ENCODE assay signal across 8 mouse cellular contexts in the genomic region with DNA sequence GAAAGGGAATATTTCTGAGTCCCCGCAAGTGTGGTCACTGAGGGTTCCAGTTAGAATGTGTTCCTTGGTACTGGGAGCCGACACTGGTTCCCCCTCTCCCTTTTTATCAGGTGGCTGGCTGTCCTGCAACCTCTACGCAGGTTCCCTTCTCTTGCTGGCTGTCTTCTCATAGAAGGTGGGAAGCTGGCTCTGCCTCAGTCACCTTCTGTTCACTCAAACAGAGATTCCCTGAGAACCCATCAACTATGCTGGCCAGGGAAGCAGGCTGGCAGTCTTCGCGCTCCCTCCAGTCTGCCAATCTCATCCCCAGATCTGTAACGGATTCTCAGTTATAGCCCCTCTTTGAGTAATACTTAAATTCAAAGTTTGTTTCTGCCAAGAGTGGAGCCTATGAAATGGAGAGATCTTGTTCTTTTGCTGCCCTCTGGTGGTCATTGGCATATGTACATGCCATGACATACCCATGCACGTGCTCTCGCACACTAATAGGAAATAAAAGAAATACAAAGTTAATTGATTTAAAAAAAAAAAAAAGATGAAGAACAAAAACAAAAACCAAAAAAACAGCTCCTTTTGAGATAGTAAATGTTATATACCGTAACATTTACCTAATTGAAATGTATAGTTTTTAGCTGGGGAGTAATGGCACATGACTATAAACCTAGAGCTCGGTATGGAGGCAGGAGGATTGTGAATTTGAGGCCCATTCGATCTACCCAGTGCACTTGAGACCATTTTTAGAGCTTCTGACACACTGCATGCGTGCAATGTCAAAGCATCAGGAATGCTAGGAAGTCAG. TPM values are rescaled to one million over a fixed set of nuclear protein-coding genes. Genes with fewer than 3 reads are reported as not detected.
DNase-seq lines count a peak whose midpoint lies in the region; ATAC-seq and TF ChIP-seq lines count a peak whose summit lies in the region.

No protein-coding gene starts in this region.

- no peaks in the 10 kb centered on the region for H3K4me1 ChIP-seq in bone marrow, adult 2 months (ENCODE audit: control insufficient read depth, insufficient read depth, low read length)
- H3K4me1 ChIP-seq in heart, postnatal 0 days (ENCODE audit: control insufficient read depth, insufficient read depth), result peaks cover 13% of the 10 kb centered on the region
- H3K4me1 ChIP-seq in liver, embryonic 14.5 days (replicated peaks; ENCODE audit: control insufficient read depth in 2 of 2, insufficient read depth in 2 of 2, low read length in 1 of 2), result peaks cover 0 to 8% of the 10 kb centered on the region in 2 experiments; a peak in 1 of 4 replicates
- H3K4me1 ChIP-seq in neural tube, embryonic 14.5 days (ENCODE audit: control insufficient read depth, insufficient read depth, low read length), result no peaks in the 10 kb centered on the region

- WGBS in bone marrow, adult 2 months, result 27% methylated on average over 12 of the region's 12 CpGs
- WGBS in heart, postnatal 0 days, result 26% methylated on average over 12 of the region's 12 CpGs
- WGBS in liver, embryonic 14.5 days (ENCODE audit: insufficient replicate concordance), result 23% methylated on average over 12 of the region's 12 CpGs
- WGBS in neural tube, embryonic 14.5 days, result 35% methylated on average over 12 of the region's 12 CpGs

- H3K4me2 ChIP-seq in heart, postnatal 0 days (ENCODE audit: low read depth, low read length), result no peak overlapping the region
- no peak overlapping the region for H3K4me2 ChIP-seq in liver, embryonic 14.5 days (ENCODE audit: low read depth)
- no peak overlapping the region for H3K4me2 ChIP-seq in neural tube, embryonic 14.5 days (ENCODE audit: low read depth, low read length)

- peak; percentile 77 for DNase-seq in heart, postnatal 0 days (ENCODE audit: low spot score)
- DNase-seq in kidney, postnatal 25 days, result peak; percentile 72 to 93
- peak in 2 of 3 experiments; percentile 54 to 56 for DNase-seq in liver, embryonic 14.5 days (ENCODE audit: low read depth in 3 of 3, low spot score in 3 of 3)
- DNase-seq in thymus, adult 18-20 months, result peak; percentile 13 to 43

- H3K36me3 ChIP-seq in heart, postnatal 0 days (replicated peaks; ENCODE audit: control insufficient read depth, insufficient read depth, low read length), result no peaks in the 10 kb centered on the region
- H3K36me3 ChIP-seq in liver, embryonic 14.5 days (replicated peaks; ENCODE audit: control insufficient read depth, insufficient read depth, low read depth), result no peaks in the 10 kb centered on the region
- H3K36me3 ChIP-seq in neural tube, embryonic 14.5 days (ENCODE audit: control insufficient read depth, insufficient read depth, low read length), result no peaks in the 10 kb centered on the region

- TF ChIP-seq EP300 in heart, postnatal 0 days (IDR thresholded peaks at IDR 0.05; ENCODE audit: low read depth), result no peak
- TF ChIP-seq EP300 in liver, embryonic 14.5 days (IDR thresholded peaks at IDR 0.05; ENCODE audit: low read depth), result no peak

- H3K27me3 ChIP-seq in heart, postnatal 0 days (ENCODE audit: control insufficient read depth, insufficient read depth, low read length), result no peaks in the 10 kb centered on the region
- H3K27me3 ChIP-seq in liver, embryonic 14.5 days (ENCODE audit: control insufficient read depth, insufficient read depth, low read length), result no peaks in the 10 kb centered on the region
- no peaks in the 10 kb centered on the region for H3K27me3 ChIP-seq in neural tube, embryonic 14.5 days (ENCODE audit: control insufficient read depth, insufficient read depth, low read length)

- H3K4me3 ChIP-seq in bone marrow, adult 2 months (replicated peaks; ENCODE audit: control insufficient read depth, low read depth, low read length), result no peak overlapping the region
- H3K4me3 ChIP-seq in heart, postnatal 0 days (ENCODE audit: low read depth, low read length), result no peak overlapping the region
- no peak overlapping the region for H3K4me3 ChIP-seq in liver, embryonic 14.5 days (ENCODE audit: insufficient read depth in 1 of 2, low read depth in 2 of 2, low read length in 2 of 2)
- no peak overlapping the region for H3K4me3 ChIP-seq in neural tube, embryonic 14.5 days (ENCODE audit: low read depth, low read length)

- TF ChIP-seq CTCF in bone marrow, adult 2 months (IDR thresholded peaks at IDR 0.05; ENCODE audit: control insufficient read depth, insufficient read depth, low read length), result peak; percentile 39; the same call in 1 of the 2 replicates
- peak; percentile 80 for TF ChIP-seq CTCF in heart, postnatal 0 days (IDR thresholded peaks at IDR 0.05; ENCODE audit: low read depth)
- peak; percentile 76 for TF ChIP-seq CTCF in liver, embryonic 14.5 days (IDR thresholded peaks at IDR 0.05; ENCODE audit: low read depth)

- no peak for TF ChIP-seq POLR2A in bone marrow, adult 2 months (IDR thresholded peaks at IDR 0.05; ENCODE audit: borderline replicate concordance, control insufficient read depth, low read depth, low read length)

- no peak overlapping the region for H3K9ac ChIP-seq in heart, postnatal 0 days (replicated peaks; ENCODE audit: low read depth, low read length)
- H3K9ac ChIP-seq in liver, embryonic 14.5 days (replicated peaks), result no peak overlapping the region
- H3K9ac ChIP-seq in neural tube, embryonic 14.5 days (replicated peaks; ENCODE audit: low read depth, low read length), result no peak overlapping the region

- H3K27ac ChIP-seq in bone marrow, adult 2 months (ENCODE audit: control insufficient read depth, insufficient read depth, low read depth, low read length, poor library complexity), result no peak overlapping the region
- H3K27ac ChIP-seq in heart, postnatal 0 days (ENCODE audit: low read depth), result no peak overlapping the region
- no peak overlapping the region for H3K27ac ChIP-seq in liver, embryonic 14.5 days
- H3K27ac ChIP-seq in neural tube, embryonic 14.5 days (ENCODE audit: low read depth, low read length), result no peak overlapping the region

- ATAC-seq in CD4-positive, CD25-positive, alpha-beta regulatory T cell, adult 4 months, result peak; percentile 96
- ATAC-seq in erythroblast, adult 5-6 weeks (replicated peaks; ENCODE audit: low FRiP score, poor library complexity, severe bottlenecking), result peak; percentile 83; the same call in 1 of the 2 replicates
- ATAC-seq in heart, postnatal 0 days (ENCODE audit: insufficient read depth, low read depth), result peak; percentile 38
- ATAC-seq in liver, embryonic 14.5 days (ENCODE audit: insufficient read depth), result peak; percentile 59; the same call in 1 of the 2 replicates
- ATAC-seq in neural tube, embryonic 14.5 days (ENCODE audit: low read depth), result peak; percentile 91; the same call in 1 of the 2 replicates

- H3K9me3 ChIP-seq in heart, postnatal 0 days (replicated peaks; ENCODE audit: control insufficient read depth, low read length), result no peaks in the 10 kb centered on the region
- H3K9me3 ChIP-seq in liver, embryonic 14.5 days (ENCODE audit: control insufficient read depth, low read length), result no peaks in the 10 kb centered on the region
- H3K9me3 ChIP-seq in neural tube, embryonic 14.5 days (ENCODE audit: control insufficient read depth, low read length), result no peaks in the 10 kb centered on the region

RNA-seq across cellular contexts. Expression of a gene that starts 33.1 kb away (rescaled TPM):
- polyA plus RNA-seq in CD4-positive, CD25-positive, alpha-beta regulatory T cell, adult 4 months (2017; shearing (Covaris generic)), result 10 to 100 TPM; 12.1 to 23.6 TPM
- 1.2 and 4.0 TPM in 2 replicates for polyA plus RNA-seq in bone marrow, adult 2 months (2011; ENCODE audit: insufficient read depth, insufficient read length, low replicate concordance, missing spikeins)
- 3.3 and 5.4 TPM in 2 replicates for total RNA-seq in erythroblast, adult 5-6 weeks (2015; ENCODE audit: low replicate concordance)
- 0.26 and 2.9 TPM in 2 replicates for total RNA-seq in erythroblast, adult 5-6 weeks (2017; ENCODE audit: low replicate concordance)
- total RNA-seq in heart, postnatal 0 days (2014; rRNA removed; ENCODE audit: low replicate concordance), result 0.81 and 9.7 TPM in 2 replicates
- 0.56 and 0.60 TPM in 2 replicates for polyA plus RNA-seq in heart, postnatal 0 days (2015; fragmentation: Nextera tagmentation; extraction: Ambion mirVana)
- polyA plus RNA-seq in liver, embryonic 14.5 days (2012; rRNA removed), result 7.8 and 10.0 TPM in 2 replicates
- polyA plus RNA-seq in liver, embryonic 14.5 days (2014; fragmentation: Nextera tagmentation; extraction: Ambion mirVana), result 4.8 and 6.0 TPM in 2 replicates
- polyA plus RNA-seq in neural tube, embryonic 14.5 days (2014; fragmentation: Nextera tagmentation; extraction: Ambion mirVana), result not detected in 2 replicates

RNA-seq across cellular contexts. Expression of a gene that starts 50.1 kb away (rescaled TPM):
- 10 to 100 TPM in 1 of 2 experiments, 1 to 10 TPM in 1; 9.2 to 11.0 TPM for polyA plus RNA-seq in CD4-positive, CD25-positive, alpha-beta regulatory T cell, adult 4 months (2017; shearing (Covaris generic))
- 2.4 TPM in 1 of 2 replicates, not detected in the other for polyA plus RNA-seq in bone marrow, adult 2 months (2011; ENCODE audit: insufficient read depth, insufficient read length, low replicate concordance, missing spikeins)
- 8.1 TPM in 1 of 2 replicates, not detected in the other for total RNA-seq in erythroblast, adult 5-6 weeks (2015; ENCODE audit: low replicate concordance)
- not detected in 2 replicates for total RNA-seq in erythroblast, adult 5-6 weeks (2017; ENCODE audit: low replicate concordance)
- total RNA-seq in heart, postnatal 0 days (2014; rRNA removed; ENCODE audit: low replicate concordance), result 186 and 226 TPM in 2 replicates
- 294 and 306 TPM in 2 replicates for polyA plus RNA-seq in heart, postnatal 0 days (2015; fragmentation: Nextera tagmentation; extraction: Ambion mirVana)
- polyA plus RNA-seq in liver, embryonic 14.5 days (2012; rRNA removed), result 0.53 and 1.1 TPM in 2 replicates
- 1.7 and 2.1 TPM in 2 replicates for polyA plus RNA-seq in liver, embryonic 14.5 days (2014; fragmentation: Nextera tagmentation; extraction: Ambion mirVana)
- polyA plus RNA-seq in neural tube, embryonic 14.5 days (2014; fragmentation: Nextera tagmentation; extraction: Ambion mirVana), result 6.0 and 11.9 TPM in 2 replicates

RNA-seq across cellular contexts. Expression of a gene that starts 53.3 kb away (rescaled TPM):
- 10 to 100 TPM; 41.3 to 42.7 TPM for polyA plus RNA-seq in CD4-positive, CD25-positive, alpha-beta regulatory T cell, adult 4 months (2017; shearing (Covaris generic))
- polyA plus RNA-seq in bone marrow, adult 2 months (2011; ENCODE audit: insufficient read depth, insufficient read length, low replicate concordance, missing spikeins), result 7.8 and 19.4 TPM in 2 replicates
- 27.3 and 28.4 TPM in 2 replicates for total RNA-seq in erythroblast, adult 5-6 weeks (2015; ENCODE audit: low replicate concordance)
- total RNA-seq in erythroblast, adult 5-6 weeks (2017; ENCODE audit: low replicate concordance), result 16.9 and 35.0 TPM in 2 replicates
- 14.2 and 35.0 TPM in 2 replicates for total RNA-seq in heart, postnatal 0 days (2014; rRNA removed; ENCODE audit: low replicate concordance)
- polyA plus RNA-seq in heart, postnatal 0 days (2015; fragmentation: Nextera tagmentation; extraction: Ambion mirVana), result 21.1 and 22.0 TPM in 2 replicates
- 14.5 and 20.7 TPM in 2 replicates for polyA plus RNA-seq in liver, embryonic 14.5 days (2012; rRNA removed)
- 26.6 and 31.9 TPM in 2 replicates for polyA plus RNA-seq in liver, embryonic 14.5 days (2014; fragmentation: Nextera tagmentation; extraction: Ambion mirVana)
- 52.7 and 53.7 TPM in 2 replicates for polyA plus RNA-seq in neural tube, embryonic 14.5 days (2014; fragmentation: Nextera tagmentation; extraction: Ambion mirVana)

RNA-seq across cellular contexts. Expression of a gene that starts 53.9 kb away (rescaled TPM):
- polyA plus RNA-seq in CD4-positive, CD25-positive, alpha-beta regulatory T cell, adult 4 months (2017; shearing (Covaris generic)), result under 1 TPM in 1 of 2 experiments, not detected in 1; 0.26 TPM
- polyA plus RNA-seq in bone marrow, adult 2 months (2011; ENCODE audit: insufficient read depth, insufficient read length, low replicate concordance, missing spikeins), result 1.3 and 1.7 TPM in 2 replicates
- total RNA-seq in erythroblast, adult 5-6 weeks (2015; ENCODE audit: low replicate concordance), result 5.2 TPM in 1 of 2 replicates, not detected in the other
- total RNA-seq in erythroblast, adult 5-6 weeks (2017; ENCODE audit: low replicate concordance), result not detected in 2 replicates
- not detected in 2 replicates for total RNA-seq in heart, postnatal 0 days (2014; rRNA removed; ENCODE audit: low replicate concordance)
- 0.07 and 0.12 TPM in 2 replicates for polyA plus RNA-seq in heart, postnatal 0 days (2015; fragmentation: Nextera tagmentation; extraction: Ambion mirVana)
- 0.06 TPM in 1 of 2 replicates, not detected in the other for polyA plus RNA-seq in liver, embryonic 14.5 days (2012; rRNA removed)
- 0.20 TPM in 1 of 2 replicates, not detected in the other for polyA plus RNA-seq in liver, embryonic 14.5 days (2014; fragmentation: Nextera tagmentation; extraction: Ambion mirVana)
- not detected in 2 replicates for polyA plus RNA-seq in neural tube, embryonic 14.5 days (2014; fragmentation: Nextera tagmentation; extraction: Ambion mirVana)

Comparison
In these comparisons a context has a peak if more than half of its experiments do, and no peak if none do; other contexts are left out.
1. ATAC-seq: peak in every context shown above with its lines; median percentile 96 in CD4-positive, CD25-positive, alpha-beta regulatory T cell, adult 4 months; 91 in neural tube, embryonic 14.5 days; 83 in erythroblast, adult 5-6 weeks; 59 in liver, embryonic 14.5 days; 38 in heart, postnatal 0 days.
2. DNase-seq: peak in every context shown above with its lines; median percentile 82 in kidney, postnatal 25 days; 77 in heart, postnatal 0 days; 55 in liver, embryonic 14.5 days; 28 in thymus, adult 18-20 months.
3. RNA of a gene that starts 50.1 kb away (polyA plus RNA-seq): 294 to 306 TPM in heart, postnatal 0 days; 9.2 to 11.0 TPM in CD4-positive, CD25-positive, alpha-beta regulatory T cell, adult 4 months, 6.0 to 11.9 TPM in neural tube, embryonic 14.5 days, 0.53 to 2.1 TPM in liver, embryonic 14.5 days and 2.4 TPM in bone marrow, adult 2 months; every median in the first group is over 10 times any median in the second.
4. Peak in every context shown above with its lines, with median percentiles within 50 percentile points of each other: CTCF ChIP-seq.